Mouse (Mus musculus) adrenal gland, postnatal 25 days (tissue): Measurements from ENCODE around the gene Esrp2. TPM values are rescaled to one million over a fixed set of nuclear protein-coding genes. Genes with fewer than 3 reads are reported as not detected.

Experiments
- DNase-seq: peaks from one replicate; pipeline ENCODE4 v3.0.0; 2021; ENCODE audit warnings: mixed read lengths
- total RNA-seq: library from RNA; stranded (reverse); gene quantifications from 2 replicates; pipeline ENCODE4 v1.2.3, GENCODE M21; 2021

Gene Esrp2
- total RNA-seq, 1 experiment from 2014 or later, result 3.9 TPM

- DNase-seq, result peak; percentile 69
These were observed 11.2 kb upstream of the Esrp2 start for GRCm38 (mm10) chr8:106147868-106148565.

GRCm38 (mm10) chr8:106146014-106146413 lies 9.2 kb upstream of the Esrp2 start:
- no peak for DNase-seq

GRCm38 (mm10) chr8:106145331-106145730 lies 8.6 kb upstream of the Esrp2 start:
- no peak for DNase-seq

GRCm38 (mm10) chr8:106140769-106141168 lies 4.0 kb upstream of the Esrp2 start:
- DNase-seq, result peak; percentile 82

GRCm38 (mm10) chr8:106140191-106140590 lies 3.4 kb upstream of the Esrp2 start:
- DNase-seq, result no peak

- DNase-seq, result no peak
These were observed 1.8 kb upstream of the Esrp2 start for GRCm38 (mm10) chr8:106138616-106139015.

- DNase-seq, result peak; percentile 74
These were observed 1.2 kb upstream of the Esrp2 start for GRCm38 (mm10) chr8:106137906-106138477.

- no peak for DNase-seq
These were observed 588 bp upstream of the Esrp2 start for GRCm38 (mm10) chr8:106137218-106137905.

- no peak for DNase-seq
These were observed 1.1 kb downstream of the Esrp2 start for GRCm38 (mm10) chr8:106135672-106136071.

- no peak for DNase-seq
These were observed 1.8 kb downstream of the Esrp2 start for GRCm38 (mm10) chr8:106134751-106135571.

GRCm38 (mm10) chr8:106133946-106134345 lies 2.8 kb downstream of the Esrp2 start:
- DNase-seq, result no peak

GRCm38 (mm10) chr8:106133526-106133925 lies 3.2 kb downstream of the Esrp2 start:
- no peak for DNase-seq

GRCm38 (mm10) chr8:106132356-106132755 lies 4.4 kb downstream of the Esrp2 start:
- DNase-seq, result no peak

- no peak for DNase-seq
These were observed 5.1 kb downstream of the Esrp2 start for GRCm38 (mm10) chr8:106131488-106132222.

GRCm38 (mm10) chr8:106131021-106131420 lies 5.8 kb downstream of the Esrp2 start:
- DNase-seq, result no peak

- no peak for DNase-seq
These were observed 6.3 kb downstream of the Esrp2 start for GRCm38 (mm10) chr8:106130505-106130904.

GRCm38 (mm10) chr8:106129997-106130396 lies 6.8 kb downstream of the Esrp2 start:
- DNase-seq, result no peak

- no peak for DNase-seq
These were observed 7.4 kb downstream of the Esrp2 start for GRCm38 (mm10) chr8:106129232-106129930.

- DNase-seq, result no peak
These were observed 8.8 kb downstream of the Esrp2 start for GRCm38 (mm10) chr8:106127882-106128410.

- no peak for DNase-seq
These were observed 9.7 kb downstream of the Esrp2 start for GRCm38 (mm10) chr8:106127054-106127453.

GRCm38 (mm10) chr8:106126055-106126454 lies 10.7 kb downstream of the Esrp2 start:
- DNase-seq, result no peak
